Mouse (Mus musculus): ENCODE data around the gene Mfap5.
"Not testable (repeated sequence)": the region's sequence is repeated elsewhere in the genome, so short reads cannot be mapped to it uniquely, and the experiment has no call there.

GRCm38 (mm10) chr6:122515762-122516161 lies 10.1 kb downstream of the Mfap5 start:
- TF ChIP-seq CTCF (IDR thresholded peaks at IDR 0.05; ENCODE audit: low read depth, low read length); POLR2A (IDR thresholded peaks at IDR 0.05; ENCODE audit: insufficient read depth, low read length): not testable (repeated sequence)
